Mouse (Mus musculus) gastrocnemius, postnatal 36 days (tissue): ENCODE data around the gene Axin2. TPM values are rescaled to one million over a fixed set of nuclear protein-coding genes. Genes with fewer than 3 reads are reported as not detected.
"Not testable (repeated sequence)": the region's sequence is repeated elsewhere in the genome, so short reads cannot be mapped to it uniquely, and the experiment has no call there.

ENCODE experiments used
- DNase-seq, 2 experiments: peaks; one replicate each; pipeline ENCODE4 v3.0.0; 2022
- intact Hi-C: fragments of 180-260 bp; cut with DNase I; formaldehyde crosslinking; loops from one replicate; pipeline ENCODE4 v1.15.1; 2025
- long read RNA-seq, 2 experiments: library from polyadenylated mRNA; stranded (forward); transcript quantifications; one replicate each; pipeline ENCODE4 v2.0.0; 2021
- total RNA-seq, 2 experiments: library from RNA; stranded (reverse); gene quantifications; 2 replicates each; pipeline ENCODE4 v1.2.3; 2021

Axin2 gene
- 10 to 100 TPM in 1 of 2 experiments, 1 to 10 TPM in 1; 7.0 to 15.0 TPM for total RNA-seq
- long read RNA-seq, experiment 1, result 0 reads
- long read RNA-seq, experiment 2, partial matches to known transcripts, result 0 of 1 reads
- long read RNA-seq, experiment 2, other reads (novel, unspliced or antisense), result 1 of 1 reads

DNA sequence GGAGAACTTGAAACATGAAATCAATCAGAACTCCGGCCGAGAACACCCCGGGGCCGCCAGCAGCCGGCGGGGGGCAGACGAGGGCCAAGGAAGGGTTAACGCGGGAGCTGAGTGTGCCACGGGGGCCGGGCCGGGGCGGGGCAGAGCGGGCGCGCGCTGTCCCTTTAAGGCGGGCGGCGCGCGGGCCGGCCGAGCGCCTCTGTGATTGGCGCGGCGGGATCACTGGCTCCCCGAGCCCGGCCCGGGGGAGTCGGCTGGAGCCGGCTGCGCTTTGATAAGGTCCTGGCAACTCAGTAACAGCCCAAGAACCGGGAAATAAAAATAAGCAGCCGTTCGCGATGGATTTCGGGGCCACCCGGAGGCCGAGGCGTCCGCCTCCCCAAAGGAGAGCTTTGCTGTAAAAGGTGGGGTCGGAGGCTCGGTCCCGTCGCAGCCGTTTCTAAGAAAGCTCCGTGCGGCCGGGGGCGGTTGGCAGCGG, at the start of gene Axin2:
Gene Axin2 (plus strand): TSS at position 192 of the 478 bp plus-strand sequence.
- intact Hi-C loops, result loop anchor here (5.0 kb wide), 2 partner anchors 72 to 507 kb away; partner anchors contain the start of gene Amz2
- DNase-seq, result peak; percentile 85 to 87

DNA sequence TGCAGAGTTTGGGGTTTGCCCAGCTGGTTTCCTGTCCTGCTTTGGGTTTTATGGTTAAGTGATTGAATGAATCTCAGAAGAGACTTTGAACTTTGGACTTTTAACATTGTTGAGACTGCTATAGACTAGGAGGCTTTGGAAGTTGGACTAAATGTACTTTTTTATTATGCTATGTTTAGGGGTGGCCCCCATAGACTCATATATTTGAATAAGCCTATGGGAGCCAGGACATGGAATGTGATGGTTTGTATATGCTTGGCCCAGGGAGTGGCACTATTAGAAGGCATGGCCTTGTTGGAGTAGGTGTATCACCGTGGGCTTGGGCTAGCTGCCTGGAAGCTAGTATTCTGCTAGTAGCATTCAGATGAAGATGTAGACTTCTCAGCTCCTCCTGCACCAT, 48.9 kb upstream of the Axin2 start:
- intact Hi-C loops, DNase-seq: not testable (repeated sequence)

DNA sequence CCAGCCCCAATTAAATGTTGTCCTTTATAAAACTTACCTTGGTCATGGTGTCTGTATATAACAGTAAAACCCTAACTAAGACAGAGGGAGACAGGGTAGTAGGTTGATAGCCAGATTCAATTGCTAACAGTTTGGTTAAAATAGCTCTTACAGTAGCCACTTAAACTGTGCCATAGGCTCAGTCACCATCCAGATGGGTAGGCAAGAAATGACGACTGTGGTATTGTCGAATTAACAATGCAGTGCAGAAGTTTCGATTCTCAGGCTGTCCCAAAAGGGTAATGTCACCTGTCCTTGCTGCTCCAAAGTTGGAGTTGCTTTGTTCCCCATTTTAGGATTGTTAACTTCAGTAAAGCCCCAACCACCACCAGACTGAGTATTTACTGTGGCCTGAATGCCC, 48.4 kb upstream of the Axin2 start:
- intact Hi-C loops, result no loop called here
- DNase-seq, result no peak

DNA sequence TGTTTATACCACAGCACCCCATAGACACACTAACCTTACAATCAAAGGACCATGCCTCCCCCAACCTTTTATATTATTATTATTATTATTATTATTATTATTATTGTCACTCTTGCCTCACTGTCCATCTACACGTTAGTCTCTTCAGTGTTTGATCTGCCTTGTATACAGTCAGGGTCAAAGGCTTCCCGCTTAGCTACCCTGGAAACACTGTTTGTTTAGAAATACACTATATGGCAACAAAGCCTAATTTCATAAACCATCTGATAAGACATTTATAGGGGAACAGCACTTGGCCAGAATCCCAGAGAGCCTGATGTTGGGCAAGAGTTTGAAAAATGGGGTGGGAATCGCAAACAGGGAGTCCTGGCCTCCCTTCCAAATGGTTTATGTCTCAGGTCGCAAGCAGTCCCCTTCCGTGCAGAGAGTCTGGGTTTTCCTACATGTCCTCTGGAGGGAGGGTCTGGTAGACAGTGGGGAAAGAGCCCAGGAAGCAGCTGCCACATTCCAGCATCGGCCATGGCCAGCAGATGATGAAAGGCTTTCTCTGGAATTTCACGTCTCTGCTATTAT, 43.4 kb upstream of the Axin2 start:
- DNase-seq, result no peak
- intact Hi-C loops, result no loop called here

- DNase-seq, result no peak
- intact Hi-C loops, result no loop called here
Measured at GRCm38 (mm10) chr11:108877520-108877919, 42.6 kb upstream of the Axin2 start.

DNA sequence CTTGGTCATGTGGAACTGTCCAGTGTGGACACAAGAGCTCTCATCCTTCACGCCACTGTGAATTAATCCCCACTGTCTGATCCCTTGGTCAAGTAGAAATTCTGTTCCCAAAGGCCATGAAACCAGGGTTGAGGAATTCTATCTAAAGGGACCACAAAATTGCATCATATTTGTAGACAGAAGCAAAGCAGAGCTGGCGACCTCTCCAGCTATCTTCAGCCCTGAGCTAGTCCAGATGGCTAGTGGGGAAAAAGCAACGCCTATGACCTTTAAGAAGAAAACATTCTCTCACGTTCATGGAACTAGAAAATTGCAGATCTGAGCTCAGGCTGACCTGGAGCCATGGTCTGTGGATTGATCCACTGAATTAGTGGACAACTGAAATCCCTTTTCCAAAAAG, 39.6 kb upstream of the Axin2 start:
- DNase-seq, result no peak

DNA sequence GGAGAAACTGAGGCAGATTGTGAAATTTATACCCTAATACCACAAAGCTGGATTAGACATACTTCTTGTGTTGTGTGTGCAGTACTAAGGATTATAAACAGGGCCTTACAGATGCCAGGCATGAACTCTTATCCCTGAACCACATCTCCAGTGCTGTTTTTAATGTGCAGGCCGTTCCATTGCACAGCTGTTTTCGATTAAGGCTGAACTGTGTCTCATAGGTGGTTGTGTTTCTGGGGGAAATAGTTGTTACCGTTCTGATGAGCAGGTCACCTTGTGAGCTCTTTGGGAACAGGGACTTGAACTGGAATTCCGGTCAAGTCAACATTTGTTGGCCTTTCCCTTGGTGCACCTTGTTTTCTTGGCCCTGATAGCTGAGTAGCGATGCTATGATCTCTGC, 38.5 kb upstream of the Axin2 start:
- no peak for DNase-seq
- intact Hi-C loops, result no loop called here

More for the DNA sequence above, 39.6 kb upstream of the Axin2 start:
- intact Hi-C loops, result no loop called here

DNA sequence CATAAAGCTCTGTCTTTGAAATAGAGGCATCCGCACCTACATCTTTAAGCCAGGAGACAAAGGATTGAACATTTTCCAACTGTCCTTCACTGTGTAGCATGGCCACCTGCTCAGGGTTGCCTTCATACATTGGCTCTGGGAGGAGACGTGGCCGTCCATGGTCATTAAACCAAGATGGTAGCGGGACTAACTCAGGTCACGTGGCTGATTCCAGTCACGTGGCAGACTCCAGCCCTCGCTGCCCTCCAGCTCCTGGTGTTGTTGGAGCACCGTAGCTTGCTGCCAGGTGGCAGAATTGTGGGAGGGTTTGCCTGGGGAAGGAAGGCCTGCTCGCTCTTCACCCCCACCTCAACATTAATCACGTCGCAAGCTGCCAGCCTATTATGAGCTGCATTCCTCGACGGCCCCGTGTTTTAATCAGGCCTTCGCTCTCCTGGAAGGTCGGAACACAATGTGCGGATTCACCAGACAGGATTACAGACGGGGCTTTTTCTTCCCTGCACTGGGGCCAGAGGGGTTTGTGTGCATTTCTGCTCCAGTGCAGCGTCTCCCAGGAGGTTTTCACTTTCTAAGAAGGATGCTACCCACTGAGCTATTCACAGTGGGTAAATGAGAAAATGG, 34.8 kb upstream of the Axin2 start:
- DNase-seq, result no peak
- intact Hi-C loops, result no loop called here

DNA sequence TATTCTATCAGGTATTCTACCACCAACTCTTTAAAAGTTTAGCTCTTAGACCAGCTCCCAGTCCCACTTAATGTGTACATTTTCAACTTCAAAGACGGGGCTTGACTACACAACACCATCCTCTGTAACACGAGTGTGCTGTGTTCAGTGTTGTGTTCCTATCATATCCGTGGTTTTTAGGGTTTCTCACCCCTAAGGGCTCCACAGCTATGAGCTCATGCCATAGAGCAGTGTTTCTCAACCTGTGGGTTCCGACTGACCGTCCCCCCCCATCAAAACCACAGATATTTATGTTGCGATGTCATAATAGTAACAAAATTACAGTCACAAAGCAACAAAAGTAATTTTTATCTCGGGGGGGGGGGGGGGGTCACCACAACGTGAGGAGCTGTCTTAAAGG, 34.1 kb upstream of the Axin2 start:
- intact Hi-C loops, result no loop called here
- DNase-seq, result no peak

- intact Hi-C loops, result no loop called here
- DNase-seq, result no peak
Measured at GRCm38 (mm10) chr11:108889121-108889520, 31.0 kb upstream of the Axin2 start.

GRCm38 (mm10) chr11:108890544-108890943, 29.6 kb upstream of the Axin2 start:
- intact Hi-C loops, result no loop called here
- no peak for DNase-seq

DNA sequence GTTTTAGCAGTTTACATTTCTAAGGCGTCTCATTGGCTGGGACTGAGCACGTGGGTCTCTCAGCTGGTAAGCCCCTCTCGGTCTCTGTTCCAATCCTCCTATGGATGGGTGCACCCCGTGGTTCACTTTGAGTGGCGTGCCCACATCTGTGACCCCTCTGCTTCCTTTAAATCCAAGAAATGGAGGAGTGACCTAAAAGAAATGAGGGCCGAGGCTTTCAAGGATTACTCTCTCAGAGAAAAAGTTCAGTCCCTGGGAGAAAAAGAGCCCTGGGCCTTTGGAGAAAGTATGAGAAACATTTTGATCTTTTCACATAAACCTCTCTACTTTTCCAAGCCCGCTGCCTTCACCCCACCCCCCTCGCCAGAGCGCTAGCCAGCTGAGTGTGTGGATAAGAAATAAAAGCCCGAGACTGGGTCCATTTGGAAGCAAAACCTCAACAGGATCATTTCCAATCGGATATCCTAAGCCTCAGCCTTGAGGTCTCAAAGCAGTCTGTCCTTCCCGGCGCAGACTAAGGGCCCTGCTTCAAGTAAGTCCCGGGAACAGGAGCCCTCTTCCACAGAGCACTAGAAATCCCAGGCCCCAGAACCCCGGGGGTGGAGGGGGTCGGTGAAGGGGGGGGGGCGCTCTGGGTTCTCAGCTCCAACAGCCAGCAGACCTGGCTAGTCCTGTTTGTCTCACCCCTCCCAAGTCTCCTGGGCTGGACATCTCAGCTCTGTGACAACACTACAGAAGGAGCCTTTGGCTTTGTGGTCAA, 28.9 kb upstream of the Axin2 start:
- DNase-seq, result peak; percentile 29 to 35
- intact Hi-C loops, result no loop called here

GRCm38 (mm10) chr11:108891871-108892380, 28.2 kb upstream of the Axin2 start:
- intact Hi-C loops, result no loop called here
- no peak for DNase-seq

DNA sequence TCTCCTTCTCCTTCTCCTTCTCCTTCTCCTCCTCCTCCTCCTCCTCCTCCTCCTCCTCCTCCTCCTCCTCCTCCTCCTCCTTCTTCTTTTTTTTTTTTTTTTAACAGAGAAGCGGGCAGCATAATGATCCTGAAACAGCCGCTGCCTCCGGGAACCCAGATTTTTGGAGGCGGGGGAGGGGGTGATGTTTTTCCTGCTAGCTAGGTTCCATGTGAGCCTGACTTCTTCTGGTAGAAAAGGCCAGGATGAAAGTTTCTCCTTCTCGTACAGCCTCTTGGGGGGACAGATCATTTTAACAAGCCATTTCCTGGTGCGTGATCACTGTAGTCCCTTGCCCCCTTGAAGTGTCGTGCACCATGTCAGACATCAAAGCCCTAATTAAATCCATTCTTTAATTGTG, 27.7 kb upstream of the Axin2 start:
- DNase-seq, result no peak
- intact Hi-C loops, result no loop called here

DNA sequence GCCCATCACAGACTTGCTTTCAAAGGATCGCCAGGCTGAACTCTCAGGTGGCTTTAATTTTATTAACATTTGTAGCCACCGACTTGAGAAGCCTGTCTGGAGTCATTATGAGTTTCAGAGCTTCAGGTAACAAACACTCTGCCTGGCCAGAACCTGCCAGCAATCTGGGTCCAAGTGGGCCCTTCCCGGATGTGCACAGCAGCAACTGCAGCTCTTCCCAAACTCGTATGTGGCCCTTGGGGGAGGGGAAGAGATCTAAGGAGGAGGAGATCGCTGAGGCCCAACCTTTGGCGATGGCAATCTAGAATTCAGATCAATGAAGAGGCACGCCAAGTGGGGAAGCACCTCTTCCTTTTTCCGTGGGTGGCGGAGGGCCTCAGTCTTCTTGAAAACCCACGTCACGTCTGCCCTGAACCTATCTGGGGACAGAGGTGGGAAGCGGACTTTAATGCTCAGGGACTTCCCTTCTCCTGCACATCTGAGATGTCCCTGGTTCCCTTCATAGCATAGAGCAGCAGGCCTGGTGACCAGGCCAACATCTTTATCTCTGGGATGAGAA, 26.8 kb upstream of the Axin2 start:
- intact Hi-C loops, result no loop called here
- no peak for DNase-seq

GRCm38 (mm10) chr11:108893855-108894510, 26.2 kb upstream of the Axin2 start:
- DNase-seq, result no peak
- intact Hi-C loops, result no loop called here

GRCm38 (mm10) chr11:108897034-108897433, 23.1 kb upstream of the Axin2 start:
- no peak for DNase-seq
- intact Hi-C loops, result no loop called here

- DNase-seq, result no peak
- intact Hi-C loops, result no loop called here
Measured at GRCm38 (mm10) chr11:108898063-108898462, 22.1 kb upstream of the Axin2 start.

- intact Hi-C loops, result no loop called here
- no peak for DNase-seq
Measured at GRCm38 (mm10) chr11:108898483-108898882, 21.7 kb upstream of the Axin2 start.

DNA sequence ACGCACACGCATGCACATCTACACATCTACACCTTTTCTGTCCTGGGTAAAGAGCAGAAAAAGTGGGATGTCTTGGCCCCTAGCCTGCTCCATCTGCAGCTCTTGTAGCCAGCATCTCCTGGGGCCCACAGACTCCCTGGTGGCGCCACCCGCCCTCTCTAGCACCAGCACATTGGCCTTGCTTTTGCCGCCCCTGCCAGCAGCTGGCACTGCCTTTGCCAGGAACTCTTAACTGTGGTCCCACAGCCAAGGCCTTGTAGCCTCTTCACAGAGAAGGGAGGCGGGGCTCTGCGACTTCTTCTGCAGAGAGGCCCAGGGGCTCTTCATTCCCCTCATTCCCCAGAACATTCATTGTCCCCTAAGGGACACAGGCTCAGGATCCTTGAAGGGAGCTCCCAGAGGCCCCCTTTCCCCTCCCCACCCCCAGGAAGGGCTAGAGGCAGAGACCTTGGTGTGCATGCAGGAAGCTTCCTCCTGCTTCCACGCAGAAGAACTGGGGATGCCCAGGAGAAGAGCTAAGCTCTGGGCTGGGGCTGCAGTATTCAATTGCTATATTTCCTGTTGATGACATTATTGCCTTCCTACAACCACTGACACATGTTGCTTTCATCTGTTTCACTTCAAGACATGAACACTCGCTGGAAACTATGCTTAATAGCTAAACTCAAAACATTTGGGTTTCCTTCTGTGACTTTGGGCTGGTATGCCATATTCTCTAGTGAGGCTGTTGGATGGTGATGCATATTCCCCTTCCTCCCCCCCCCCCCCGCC, 19.2 kb upstream of the Axin2 start:
- intact Hi-C loops, result no loop called here
- peak; percentile 40 to 50 for DNase-seq
